Mouse (Mus musculus) ovary, adult 18-20 months (tissue): ENCODE measurements around the gene D630045J12Rik.

Source experiments
- DNase-seq: peaks from one replicate; pipeline ENCODE4 v3.0.0; 2022; ENCODE audit warnings: low spot score, mixed read lengths

The D630045J12Rik gene

DNA sequence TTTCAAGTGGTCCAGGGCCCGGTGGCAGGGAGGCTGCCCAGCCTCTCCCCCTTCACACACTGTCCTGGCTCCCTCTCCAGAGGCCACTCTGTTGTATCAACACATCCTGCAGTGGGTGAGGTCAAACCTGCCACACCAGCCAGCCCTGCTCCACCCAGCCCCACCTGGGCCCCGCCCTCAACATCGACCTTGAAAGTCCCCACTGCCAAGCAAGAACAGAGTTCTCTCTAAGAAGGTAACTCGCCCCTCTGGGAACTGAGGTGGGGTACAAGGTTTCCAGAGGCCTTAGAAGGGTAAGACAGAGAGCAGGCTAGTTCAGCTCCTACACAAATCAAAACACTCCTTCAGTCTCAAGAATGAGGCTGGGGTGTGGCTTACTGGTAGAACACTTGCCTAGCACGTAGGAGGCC lies 156.8 kb downstream of the D630045J12Rik start:
- no peak for DNase-seq

DNA sequence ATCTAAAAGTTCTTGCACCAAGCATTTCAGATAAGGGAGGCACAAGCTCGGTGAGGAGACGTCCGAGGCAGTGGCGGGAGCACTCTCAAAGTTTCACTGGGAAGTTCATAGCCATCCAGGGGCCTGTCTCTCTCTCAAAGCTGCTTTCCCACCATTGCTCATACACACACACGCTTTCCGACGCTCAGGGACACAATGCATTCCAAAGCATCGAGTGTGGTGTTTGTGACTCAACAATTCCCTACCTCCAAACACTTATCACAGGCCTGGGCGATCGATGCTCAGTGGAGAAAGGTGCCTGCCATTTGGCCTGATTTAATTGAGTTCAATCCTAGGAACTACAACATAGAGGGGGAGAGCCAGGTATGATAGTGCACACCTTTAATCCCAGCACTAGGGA lies 159.1 kb downstream of the D630045J12Rik start:
- no peak for DNase-seq

DNA sequence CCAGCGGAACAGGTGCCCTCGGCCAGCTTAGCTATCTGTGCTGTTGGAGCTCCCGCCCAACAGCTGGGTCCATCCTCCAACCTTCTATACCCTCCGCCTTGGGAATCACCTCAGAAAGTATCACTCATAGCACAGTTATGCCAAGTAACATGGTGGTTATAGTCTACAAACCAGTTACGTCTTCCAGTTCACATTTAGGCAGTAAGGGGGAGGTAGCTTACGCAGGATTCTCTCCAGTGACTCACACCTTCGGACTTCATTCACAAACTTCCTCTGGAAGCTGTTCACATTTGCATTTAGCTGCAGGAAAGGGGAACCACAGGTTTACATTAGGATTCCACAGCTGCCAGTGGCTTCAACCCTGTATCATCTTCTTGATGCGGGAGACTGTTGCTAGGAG lies 161.3 kb downstream of the D630045J12Rik start:
- no peak for DNase-seq

DNA sequence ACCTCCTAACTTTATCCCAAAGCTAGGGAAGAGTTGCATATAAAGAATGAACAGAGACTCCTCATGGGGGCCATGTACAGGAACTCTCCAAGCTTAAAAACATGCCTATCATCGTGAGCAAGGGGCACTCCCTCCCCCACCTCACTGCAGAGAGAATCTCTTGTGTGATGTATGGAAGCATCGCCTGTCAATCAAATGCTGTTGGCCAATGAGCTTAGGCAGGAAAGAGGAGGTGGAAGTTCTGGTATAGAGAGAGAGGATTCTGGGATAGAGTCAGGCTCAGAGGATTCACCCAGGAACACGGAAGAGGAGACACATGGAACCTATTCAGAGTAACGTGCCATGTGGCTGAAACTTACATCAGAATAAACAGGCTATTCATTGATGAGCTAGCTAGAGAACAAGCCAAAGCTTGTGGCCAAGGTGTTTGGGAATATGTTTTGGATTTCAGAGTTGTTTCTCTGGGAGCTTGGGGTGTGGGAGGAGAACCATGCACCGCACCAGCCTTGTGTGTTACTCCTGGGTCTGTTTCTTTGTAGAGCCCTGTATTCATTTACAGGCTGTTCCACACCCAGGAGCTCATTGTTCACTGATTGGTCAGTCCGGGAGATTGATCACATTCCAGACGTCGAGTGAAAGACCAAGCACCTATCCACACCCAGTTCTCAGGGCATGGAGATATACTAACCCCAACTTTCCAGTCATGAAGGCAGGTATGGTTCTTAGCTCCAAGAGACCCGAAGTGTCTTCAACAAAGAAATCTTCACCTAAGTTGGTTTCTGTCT lies 166.4 kb downstream of the D630045J12Rik start:
- DNase-seq: no peak

DNA sequence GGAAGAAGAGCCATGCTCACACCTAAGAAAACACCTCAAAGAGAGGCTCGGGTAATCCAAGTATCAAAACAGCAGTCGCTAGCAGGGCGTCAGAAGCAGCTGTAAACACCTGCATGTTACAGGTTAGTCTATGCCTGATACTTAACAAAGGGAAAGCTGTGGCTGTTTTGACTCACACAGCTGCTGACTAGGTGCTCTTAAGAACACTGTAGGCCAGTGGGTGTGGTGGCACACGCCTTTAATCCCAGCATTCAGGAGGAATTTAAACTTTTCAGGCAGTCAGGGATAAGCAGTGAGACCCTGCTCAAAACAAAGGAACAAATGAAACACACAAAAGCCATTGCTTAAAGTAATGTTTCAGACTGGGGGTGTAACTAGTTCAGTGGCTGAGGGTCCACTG lies 170.6 kb downstream of the D630045J12Rik start:
- DNase-seq: no peak

DNA sequence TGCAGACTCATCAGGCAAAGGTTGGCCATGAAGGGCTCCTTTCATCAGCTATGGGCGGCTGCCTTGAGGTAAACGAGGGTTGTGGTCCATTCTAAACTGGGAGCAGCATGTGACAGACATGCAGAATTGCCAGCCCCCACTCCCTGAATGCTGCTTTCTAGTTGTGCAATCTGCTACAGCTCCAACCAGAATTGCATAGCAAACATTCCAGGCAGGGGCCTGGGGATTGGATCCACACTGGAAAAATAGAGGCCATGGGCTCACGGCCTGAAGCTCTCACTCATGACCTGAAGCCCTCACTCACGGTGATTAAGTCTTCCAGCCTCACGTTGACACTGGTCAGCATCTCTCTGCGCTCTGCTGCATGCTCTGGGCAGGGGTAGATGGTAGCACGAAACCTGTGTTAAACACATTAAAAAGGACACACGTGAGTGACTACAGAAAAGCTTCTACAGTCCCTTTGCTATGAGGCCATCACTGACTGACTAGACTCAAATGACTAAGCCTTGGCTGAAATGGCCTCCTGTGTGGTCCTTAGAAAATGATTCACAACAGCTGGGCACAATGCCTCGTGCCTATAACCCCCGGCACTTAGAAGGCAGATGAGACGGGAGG lies 172.0 kb downstream of the D630045J12Rik start:
- no peak for DNase-seq

DNA sequence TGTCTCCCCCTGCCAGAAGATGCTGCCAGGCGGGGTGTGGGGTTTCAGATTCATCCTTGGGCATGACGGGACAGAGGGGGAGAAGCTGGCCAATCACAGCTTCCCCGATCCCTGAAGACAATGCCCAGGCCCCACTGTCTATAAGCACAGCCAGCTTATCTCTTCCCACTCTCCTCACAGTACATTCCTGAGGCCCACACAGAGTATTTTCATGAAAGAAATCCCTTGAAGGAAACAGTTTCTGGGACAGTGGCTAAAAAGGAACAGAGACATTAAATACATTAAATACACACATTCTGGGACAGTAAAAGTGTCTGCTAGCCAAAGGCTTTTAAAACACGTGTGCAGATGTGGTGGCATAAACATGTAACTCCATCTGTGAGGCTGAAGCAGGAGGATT lies 173.4 kb downstream of the D630045J12Rik start:
- DNase-seq: no peak

DNA sequence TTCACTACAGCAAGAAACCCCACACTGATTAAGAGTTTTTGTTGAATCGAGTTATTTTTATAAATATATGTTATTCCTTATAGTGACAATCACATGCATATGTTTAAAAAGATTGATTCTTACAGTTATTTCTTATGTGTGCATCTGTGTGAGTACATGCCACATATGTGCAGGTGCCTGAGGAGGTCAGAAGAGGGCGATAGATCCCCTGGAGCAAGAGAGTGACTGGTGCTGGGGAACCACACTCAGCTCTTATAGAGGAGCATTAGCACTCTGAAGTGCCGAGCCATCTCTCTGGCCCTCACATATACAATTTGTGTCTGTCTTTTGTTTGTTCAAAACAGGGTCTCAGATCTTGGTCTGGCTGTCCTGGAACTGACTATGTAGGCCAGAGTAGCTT lies 180.2 kb downstream of the D630045J12Rik start:
- DNase-seq: no peak
